Mouse (Mus musculus): ENCODE data around the gene Hist1h2bc. TPM values are rescaled to one million over a fixed set of nuclear protein-coding genes. Genes with fewer than 3 reads are reported as not detected.
"Not testable (repeated sequence)": the region's sequence is repeated elsewhere in the genome, so short reads cannot be mapped to it uniquely, and the experiment has no call there.

Gene Hist1h2bc
- polyA plus RNA-seq, 1 experiment: 10.6 TPM

DNA sequence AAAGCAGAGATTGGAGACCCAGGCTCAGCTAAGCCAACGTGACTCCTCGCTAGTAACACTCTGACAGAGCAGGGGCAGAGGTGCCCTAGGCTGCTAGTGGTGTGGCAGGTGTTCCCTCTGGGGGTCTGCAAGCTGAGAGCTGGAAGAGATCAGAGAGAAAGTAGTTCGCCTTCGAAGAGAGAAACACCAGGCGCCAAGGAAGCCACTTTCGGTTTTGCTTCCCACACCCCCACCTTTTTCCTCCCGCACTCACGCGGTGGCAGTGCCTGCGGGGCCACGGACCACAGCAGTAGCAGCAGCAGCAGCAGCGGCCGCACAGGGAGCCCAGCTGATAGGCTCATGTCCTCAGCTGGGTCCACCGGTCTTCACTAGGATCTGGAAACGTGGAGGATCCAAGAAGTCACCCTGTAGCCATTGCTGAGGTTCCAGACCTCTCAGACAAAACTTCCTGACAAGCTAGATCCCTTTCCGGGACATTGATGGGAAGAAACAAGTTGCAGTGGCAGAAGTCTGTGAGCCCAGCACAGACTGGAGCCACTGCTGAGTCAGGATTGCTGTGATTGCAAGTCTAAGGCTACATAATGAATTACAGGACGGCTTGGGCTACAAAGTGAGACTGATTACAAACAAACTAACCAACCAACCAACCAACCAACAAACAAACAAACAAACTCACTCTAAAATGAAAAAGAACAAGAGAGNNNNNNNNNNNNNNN is 26.5 kb downstream of the Hist1h2bc start, which contains the start of gene Hfe:
Hfe (minus strand) TSS at position 481 of the 716 bp plus-strand sequence.
- peak within 1 kb of the TSS; percentile 10; the same call in 1 of the 2 replicates for H3K4me3 ChIP-seq (ENCODE audit: low read depth, low read length)
- H3K4me1 ChIP-seq (ENCODE audit: control insufficient read depth, insufficient read depth, low read length): no peaks in the 10 kb centered on the region
- H3K27ac ChIP-seq (ENCODE audit: insufficient read depth, low read length): no peak within 1 kb of the TSS
- no peaks in the 10 kb centered on the region for H3K36me3 ChIP-seq (ENCODE audit: control insufficient read depth, insufficient read depth, low read length, poor library complexity, severe bottlenecking)
- peaks cover 4% of the 10 kb centered on the region; the same call in 1 of the 2 replicates for H3K27me3 ChIP-seq (ENCODE audit: control insufficient read depth, insufficient read depth, low read length, poor library complexity, severe bottlenecking)
- TF ChIP-seq CTCF (IDR thresholded peaks at IDR 0.05; ENCODE audit: low read depth, low read length): no peak
- H3K9ac ChIP-seq (ENCODE audit: low read depth, poor library complexity, severe bottlenecking): peak within 1 kb of the TSS; percentile 24; the same call in 1 of the 2 replicates
- no peaks in the 10 kb centered on the region for H3K9me3 ChIP-seq (replicated peaks; ENCODE audit: control insufficient read depth, insufficient read depth, low read length, poor library complexity, severe bottlenecking)

DNA sequence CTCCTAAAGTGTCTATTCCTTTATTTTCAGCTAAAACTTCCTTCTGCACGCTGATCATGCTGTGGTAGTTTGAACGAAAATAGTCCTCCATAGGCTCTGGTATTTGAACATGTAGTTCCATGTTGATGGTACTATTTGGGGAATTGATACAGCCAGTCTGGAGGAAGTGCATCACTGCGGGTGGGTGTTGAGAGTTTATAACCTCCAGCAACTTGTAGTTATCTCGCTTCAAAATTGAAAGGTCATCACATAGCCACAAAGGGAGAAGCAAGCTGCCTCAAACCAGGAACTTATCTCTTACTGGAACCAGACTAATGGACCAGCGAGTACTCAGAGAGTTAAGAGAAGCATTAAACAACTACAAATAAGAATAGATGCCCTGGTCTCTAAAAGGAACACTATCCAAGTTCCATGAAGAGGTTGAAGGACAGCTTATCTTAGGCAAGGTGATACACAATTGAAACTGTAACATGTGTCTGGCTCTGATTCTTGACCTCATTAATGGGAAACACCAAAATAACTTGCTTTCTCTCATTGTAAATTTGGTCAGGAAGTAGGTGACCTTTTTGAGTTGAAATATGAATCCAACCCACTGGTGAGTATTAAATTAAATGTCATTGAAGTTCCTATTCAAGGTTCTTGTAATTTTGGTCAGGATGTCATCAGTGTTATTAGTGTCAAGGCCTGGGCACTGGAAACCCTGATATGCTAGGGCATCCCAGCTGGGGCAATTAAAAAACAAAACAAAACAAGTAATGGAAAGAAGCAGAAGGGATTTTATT is 32.5 kb downstream of the Hist1h2bc start:
- Histone ChIP-seq H3K9me3 (replicated peaks; ENCODE audit: control insufficient read depth, insufficient read depth, low read length, poor library complexity, severe bottlenecking) (no peaks in the 10 kb centered on the region), H3K27me3 (ENCODE audit: control insufficient read depth, insufficient read depth, low read length, poor library complexity, severe bottlenecking) (no peaks in the 10 kb centered on the region), H3K27ac (ENCODE audit: insufficient read depth, low read length) (no peak overlapping the region), H3K4me3 (ENCODE audit: low read depth, low read length) (no peak overlapping the region), H3K9ac (ENCODE audit: low read depth, poor library complexity, severe bottlenecking) (no peak overlapping the region), H3K36me3 (ENCODE audit: control insufficient read depth, insufficient read depth, low read length, poor library complexity, severe bottlenecking) (no peaks in the 10 kb centered on the region), H3K4me1 (ENCODE audit: control insufficient read depth, insufficient read depth, low read length) (no peaks in the 10 kb centered on the region)
- TF ChIP-seq EP300 (IDR thresholded peaks at IDR 0.05; ENCODE audit: insufficient read depth, low read depth, low read length) (no peak), POLR2A (IDR thresholded peaks at IDR 0.05; ENCODE audit: insufficient read depth, low read length) (no peak), CTCF (IDR thresholded peaks at IDR 0.05; ENCODE audit: low read depth, low read length) (no peak)

DNA sequence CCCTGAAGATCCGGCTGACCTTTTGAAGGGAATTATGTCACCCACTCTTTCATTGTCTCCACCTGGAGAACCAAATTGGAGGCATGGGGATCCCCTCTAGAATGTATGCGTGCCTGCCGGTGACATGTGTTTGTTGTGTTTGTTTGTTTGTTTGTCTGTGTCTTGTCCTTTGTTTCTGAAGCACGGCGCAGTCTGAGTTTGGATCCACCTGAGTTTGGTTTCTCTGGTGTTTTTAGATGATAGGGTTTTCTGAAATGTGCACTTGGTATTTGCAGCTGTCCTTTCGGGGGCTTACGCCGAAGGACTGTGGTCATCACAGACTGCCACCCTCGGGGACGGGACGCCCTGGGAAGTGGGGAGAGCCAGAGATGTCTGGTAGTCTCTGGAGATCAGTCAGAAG is 33.2 kb downstream of the Hist1h2bc start:
- Histone ChIP-seq H3K27ac (ENCODE audit: insufficient read depth, low read length) (no peak overlapping the region), H3K36me3 (ENCODE audit: control insufficient read depth, insufficient read depth, low read length, poor library complexity, severe bottlenecking) (no peaks in the 10 kb centered on the region), H3K9me3 (replicated peaks; ENCODE audit: control insufficient read depth, insufficient read depth, low read length, poor library complexity, severe bottlenecking) (no peaks in the 10 kb centered on the region), H3K4me1 (ENCODE audit: control insufficient read depth, insufficient read depth, low read length) (no peaks in the 10 kb centered on the region), H3K27me3 (ENCODE audit: control insufficient read depth, insufficient read depth, low read length, poor library complexity, severe bottlenecking) (no peaks in the 10 kb centered on the region), H3K4me3 (ENCODE audit: low read depth, low read length) (no peak overlapping the region), H3K9ac (ENCODE audit: low read depth, poor library complexity, severe bottlenecking) (no peak overlapping the region)
- TF ChIP-seq POLR2A (IDR thresholded peaks at IDR 0.05; ENCODE audit: insufficient read depth, low read length) (no peak), CTCF (IDR thresholded peaks at IDR 0.05; ENCODE audit: low read depth, low read length) (no peak), EP300 (IDR thresholded peaks at IDR 0.05; ENCODE audit: insufficient read depth, low read depth, low read length) (no peak)

DNA sequence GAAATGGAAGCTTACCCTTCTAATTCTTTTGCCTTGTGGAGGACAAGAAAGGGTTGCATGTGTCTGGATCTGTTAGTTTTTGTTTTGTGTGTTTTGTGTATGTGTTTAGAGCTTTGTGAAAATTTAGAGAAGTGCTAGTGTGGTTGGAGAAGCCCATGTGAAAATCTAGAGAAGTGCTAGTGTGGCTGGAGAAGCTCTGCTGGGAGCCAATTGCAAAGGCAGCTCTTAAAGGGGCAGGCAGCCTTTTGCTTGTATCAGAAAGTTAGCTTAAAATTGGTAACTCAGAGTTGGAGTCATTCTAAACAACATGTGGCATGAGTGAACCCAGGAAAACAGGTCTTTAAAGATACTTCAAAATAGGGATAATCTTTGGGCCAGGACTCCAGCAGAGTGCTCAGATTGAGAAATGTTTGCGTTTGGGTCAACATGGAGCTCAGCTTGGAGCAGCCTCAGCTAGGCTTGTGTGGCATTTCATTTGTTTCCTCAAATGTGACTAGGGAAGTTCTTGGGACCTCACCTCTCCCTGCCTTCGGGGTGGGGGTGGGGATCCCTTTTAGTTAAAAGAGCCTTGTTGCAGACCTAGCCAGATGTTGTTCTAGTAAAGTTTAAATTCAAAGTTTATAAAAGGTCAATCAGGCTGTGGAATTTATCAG is 33.7 kb downstream of the Hist1h2bc start:
- H3K27me3 ChIP-seq (ENCODE audit: control insufficient read depth, insufficient read depth, low read length, poor library complexity, severe bottlenecking); H3K27ac ChIP-seq (ENCODE audit: insufficient read depth, low read length); H3K9me3 ChIP-seq (replicated peaks; ENCODE audit: control insufficient read depth, insufficient read depth, low read length, poor library complexity, severe bottlenecking); H3K36me3 ChIP-seq (ENCODE audit: control insufficient read depth, insufficient read depth, low read length, poor library complexity, severe bottlenecking); H3K4me3 ChIP-seq (ENCODE audit: low read depth, low read length); H3K4me1 ChIP-seq (ENCODE audit: control insufficient read depth, insufficient read depth, low read length); H3K9ac ChIP-seq (ENCODE audit: low read depth, poor library complexity, severe bottlenecking): not testable (repeated sequence)

DNA sequence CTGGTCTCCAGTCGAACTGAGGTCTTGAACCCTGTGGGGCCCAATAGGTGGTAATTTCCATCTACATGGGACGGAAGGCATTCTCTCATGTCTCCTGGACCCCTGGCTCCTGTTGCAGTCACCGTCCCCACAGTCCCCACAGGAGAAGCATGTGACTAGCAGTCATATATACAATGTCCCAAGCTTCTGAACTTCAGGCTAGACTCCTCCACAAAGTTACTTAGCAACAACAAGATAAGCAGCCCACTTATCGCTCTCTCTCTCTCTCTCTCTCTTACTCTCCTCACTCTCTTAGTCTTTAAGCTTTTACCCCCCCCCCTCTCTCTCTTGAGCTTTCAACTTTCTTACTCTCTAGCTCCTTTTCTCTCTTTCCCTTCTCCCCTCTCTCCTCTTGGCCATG is 40.2 kb downstream of the Hist1h2bc start:
- H3K9me3 ChIP-seq (replicated peaks; ENCODE audit: control insufficient read depth, insufficient read depth, low read length, poor library complexity, severe bottlenecking): no peaks in the 10 kb centered on the region
- no peak overlapping the region for H3K9ac ChIP-seq (ENCODE audit: low read depth, poor library complexity, severe bottlenecking)
- TF ChIP-seq EP300 (IDR thresholded peaks at IDR 0.05; ENCODE audit: insufficient read depth, low read depth, low read length) (no peak), POLR2A (IDR thresholded peaks at IDR 0.05; ENCODE audit: insufficient read depth, low read length) (no peak), CTCF (IDR thresholded peaks at IDR 0.05; ENCODE audit: low read depth, low read length) (no peak)
- no peaks in the 10 kb centered on the region for H3K27me3 ChIP-seq (ENCODE audit: control insufficient read depth, insufficient read depth, low read length, poor library complexity, severe bottlenecking)
- H3K36me3 ChIP-seq (ENCODE audit: control insufficient read depth, insufficient read depth, low read length, poor library complexity, severe bottlenecking): no peaks in the 10 kb centered on the region
- no peaks in the 10 kb centered on the region for H3K4me1 ChIP-seq (ENCODE audit: control insufficient read depth, insufficient read depth, low read length)
- H3K4me3 ChIP-seq (ENCODE audit: low read depth, low read length): no peak overlapping the region
- H3K27ac ChIP-seq (ENCODE audit: insufficient read depth, low read length): no peak overlapping the region

DNA sequence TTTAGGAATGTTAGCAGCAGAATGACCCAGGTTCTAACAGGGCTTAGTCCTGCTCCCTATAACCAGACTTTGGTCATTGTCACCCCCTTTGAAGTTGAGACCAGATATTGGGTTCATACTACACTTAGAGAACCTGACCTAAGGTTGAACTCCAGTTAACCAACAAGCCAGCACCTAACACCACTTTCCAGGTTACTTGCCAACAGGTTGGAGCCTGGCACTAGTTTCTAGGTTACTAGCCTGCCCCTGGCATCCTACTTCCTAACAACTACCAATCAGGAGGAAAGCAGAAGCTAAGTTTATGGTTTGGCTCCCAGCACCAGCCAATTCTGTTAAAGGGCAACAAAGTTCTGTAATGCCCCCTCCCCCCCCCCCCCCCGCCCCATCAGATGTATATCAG is 41.2 kb downstream of the Hist1h2bc start:
- no peak overlapping the region for H3K9ac ChIP-seq (ENCODE audit: low read depth, poor library complexity, severe bottlenecking)
- H3K27me3 ChIP-seq (ENCODE audit: control insufficient read depth, insufficient read depth, low read length, poor library complexity, severe bottlenecking): no peaks in the 10 kb centered on the region
- no peak overlapping the region for H3K4me3 ChIP-seq (ENCODE audit: low read depth, low read length)
- TF ChIP-seq POLR2A (IDR thresholded peaks at IDR 0.05; ENCODE audit: insufficient read depth, low read length): no peak
- TF ChIP-seq EP300 (IDR thresholded peaks at IDR 0.05; ENCODE audit: insufficient read depth, low read depth, low read length): no peak
- no peak for TF ChIP-seq CTCF (IDR thresholded peaks at IDR 0.05; ENCODE audit: low read depth, low read length)
- H3K4me1 ChIP-seq (ENCODE audit: control insufficient read depth, insufficient read depth, low read length): no peaks in the 10 kb centered on the region
- no peaks in the 10 kb centered on the region for H3K36me3 ChIP-seq (ENCODE audit: control insufficient read depth, insufficient read depth, low read length, poor library complexity, severe bottlenecking)
- H3K9me3 ChIP-seq (replicated peaks; ENCODE audit: control insufficient read depth, insufficient read depth, low read length, poor library complexity, severe bottlenecking): no peaks in the 10 kb centered on the region
- H3K27ac ChIP-seq (ENCODE audit: insufficient read depth, low read length): no peak overlapping the region
